Mouse (Mus musculus): ENCODE data around the gene Sim2. TPM values are rescaled to one million over a fixed set of nuclear protein-coding genes. Genes with fewer than 3 reads are reported as not detected.

Gene Sim2
- total RNA-seq, 2 experiments from 2014 or later, result 2.7 to 13.0 TPM

DNA sequence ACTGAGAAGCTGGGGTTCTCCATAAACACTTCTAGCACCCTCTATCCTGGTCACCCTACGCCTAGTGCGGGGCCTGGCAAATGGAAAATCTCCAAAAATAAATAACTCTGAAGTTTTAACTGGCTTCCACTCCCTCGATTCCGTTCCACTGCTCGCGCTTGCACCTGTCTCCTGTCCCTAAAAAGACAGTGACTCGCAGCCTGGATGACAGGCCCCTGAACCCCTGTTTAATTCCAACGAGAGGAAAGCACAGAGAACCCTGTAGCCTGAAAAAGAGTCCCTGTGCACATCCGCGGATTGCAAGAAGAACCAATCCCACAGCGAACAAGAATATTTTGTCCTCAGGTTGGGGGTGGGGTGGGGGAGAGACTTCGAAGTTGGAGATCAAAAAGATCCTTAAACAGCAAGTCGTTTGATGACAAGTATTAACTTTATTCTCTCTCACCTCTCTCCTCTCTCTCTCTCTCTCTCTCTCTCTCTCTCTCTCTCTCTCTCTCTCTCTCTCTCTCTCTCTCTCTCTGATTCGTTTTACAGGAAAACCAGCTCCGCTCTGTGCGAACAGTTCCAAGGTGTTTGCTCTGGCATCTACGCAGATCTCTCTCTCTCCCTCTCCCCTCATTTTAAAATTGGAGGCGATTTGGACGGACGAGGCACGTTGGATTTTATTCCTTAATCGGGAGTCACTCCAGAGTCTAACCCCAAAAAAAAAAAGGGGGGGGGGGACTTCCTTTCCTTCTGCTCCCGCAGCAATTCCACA is 6.2 kb upstream of the Sim2 start:
- no peak for DNase-seq

DNA sequence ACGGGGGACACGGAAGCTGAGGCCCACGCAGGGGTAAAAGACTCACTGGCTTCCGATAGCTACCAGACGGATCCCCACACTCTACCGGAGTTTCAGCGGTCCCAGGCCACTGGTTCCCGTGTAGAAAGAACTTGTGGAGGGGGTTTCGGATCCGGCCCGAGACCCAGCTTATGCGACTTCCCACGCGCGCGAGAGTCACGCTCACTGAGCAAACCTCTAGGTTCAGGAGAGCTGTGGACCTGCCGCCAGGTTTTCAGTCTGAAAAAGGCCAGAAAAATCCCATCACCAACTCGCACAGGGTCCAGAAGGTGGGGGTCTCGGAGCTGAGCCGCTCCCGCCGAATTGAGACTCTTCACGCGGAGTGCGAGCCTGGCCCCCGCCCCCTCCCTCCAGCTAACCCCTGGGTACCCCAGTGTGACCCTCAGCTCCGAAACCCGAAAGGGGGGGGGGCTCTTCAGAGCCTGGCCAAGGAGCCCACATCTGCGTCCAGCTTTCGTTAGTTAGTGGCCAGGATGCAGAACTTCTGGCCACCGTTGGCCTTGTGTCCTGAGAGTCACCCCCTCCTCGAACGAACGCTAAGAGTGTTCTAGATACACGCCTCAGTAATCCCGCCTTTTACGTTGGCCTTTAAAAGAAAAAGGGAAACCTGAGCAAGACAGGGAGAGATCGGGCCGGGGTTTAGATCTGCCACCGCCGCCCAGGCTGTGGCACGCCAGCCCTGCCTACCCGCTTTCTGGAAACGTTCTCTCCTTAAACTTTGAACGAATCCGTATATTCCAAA is 5.5 kb upstream of the Sim2 start:
- no peak for DNase-seq

DNA sequence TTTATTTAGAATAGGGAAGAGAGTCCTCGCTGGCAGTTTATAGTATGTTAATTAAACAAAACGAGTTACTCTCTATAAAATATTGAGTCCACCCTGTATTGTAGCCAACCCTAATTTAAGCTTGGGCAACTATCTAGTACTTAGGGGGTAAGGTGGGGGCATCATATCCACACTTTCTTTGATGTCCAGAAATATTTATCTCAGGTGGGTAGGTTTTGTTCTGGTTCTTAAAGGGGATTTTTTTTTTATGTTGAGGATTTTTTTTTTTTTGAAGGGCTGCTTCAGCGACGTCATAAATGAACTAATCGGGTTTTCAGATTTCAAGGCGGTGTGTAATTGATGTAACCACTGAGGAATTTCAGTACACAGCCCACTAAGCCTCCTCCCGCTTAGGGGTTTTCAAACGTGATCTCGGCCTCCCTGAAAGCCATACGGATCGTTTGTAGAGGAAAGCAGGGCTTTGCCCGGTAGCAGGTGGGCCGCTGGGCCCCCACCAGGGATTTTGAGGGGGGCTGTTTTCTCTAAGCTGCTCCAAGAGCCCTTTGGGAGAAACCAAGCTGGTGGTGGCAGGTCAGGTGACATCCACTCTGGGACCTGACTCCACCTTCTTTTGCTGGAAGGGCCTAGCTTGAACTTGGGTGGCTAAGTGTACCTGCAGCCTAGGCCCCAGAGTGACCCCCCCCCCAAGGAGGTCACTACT is 4.7 kb upstream of the Sim2 start:
- no peak for DNase-seq

DNA sequence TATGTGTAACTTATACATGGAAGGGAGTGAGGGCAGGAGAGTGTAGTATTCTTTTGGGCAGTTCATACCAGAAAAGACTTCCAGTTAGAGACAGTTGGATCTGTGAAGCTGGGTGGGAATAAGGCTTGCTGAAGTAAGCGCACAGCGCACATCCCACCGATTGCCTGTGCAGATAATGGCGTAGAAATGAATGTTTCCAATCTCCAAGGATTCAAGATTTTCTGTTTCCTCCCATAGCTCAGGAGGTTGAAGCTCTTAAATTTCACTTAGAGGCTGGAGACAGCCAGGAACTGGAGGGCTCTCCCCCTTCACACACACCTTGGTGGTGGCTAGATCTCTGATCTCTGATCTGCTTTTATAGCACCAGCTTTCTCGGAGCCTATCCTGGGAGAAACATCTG is 3.1 kb upstream of the Sim2 start:
- no peak for DNase-seq

DNA sequence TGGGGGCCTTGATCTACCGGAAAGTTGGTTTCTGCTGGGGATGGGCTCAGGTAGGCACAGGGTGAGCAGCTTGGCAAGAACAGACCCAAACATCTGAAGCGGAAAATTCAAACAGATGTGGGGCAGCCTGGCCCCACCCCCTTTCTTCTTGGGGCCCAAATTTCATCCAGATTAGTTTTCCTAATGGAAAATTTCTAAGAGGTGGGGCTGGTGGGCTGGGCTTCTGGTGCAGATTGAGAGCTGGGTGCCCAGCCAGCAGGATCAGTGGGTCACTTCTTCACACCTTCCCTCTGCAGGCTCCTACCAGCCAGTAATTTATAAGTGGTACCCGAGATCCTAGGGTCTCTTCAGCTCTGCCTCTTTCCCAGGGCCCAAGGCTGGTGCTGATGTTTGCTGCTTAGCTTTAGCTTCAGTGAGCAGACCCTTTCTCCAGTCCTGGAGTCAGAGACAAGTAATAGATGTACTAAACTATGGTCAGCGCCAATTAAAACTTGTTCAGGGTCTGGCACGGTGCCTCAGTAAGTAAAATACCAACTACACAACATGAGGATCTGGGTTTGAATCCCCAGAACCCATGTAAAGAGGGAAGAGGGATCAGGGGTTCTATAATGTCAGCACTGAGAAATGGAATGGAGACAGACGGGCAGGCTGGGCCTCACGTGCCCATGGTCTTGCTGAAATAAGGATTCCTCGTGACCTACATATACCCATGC is 2.6 kb upstream of the Sim2 start:
- no peak for DNase-seq

DNA sequence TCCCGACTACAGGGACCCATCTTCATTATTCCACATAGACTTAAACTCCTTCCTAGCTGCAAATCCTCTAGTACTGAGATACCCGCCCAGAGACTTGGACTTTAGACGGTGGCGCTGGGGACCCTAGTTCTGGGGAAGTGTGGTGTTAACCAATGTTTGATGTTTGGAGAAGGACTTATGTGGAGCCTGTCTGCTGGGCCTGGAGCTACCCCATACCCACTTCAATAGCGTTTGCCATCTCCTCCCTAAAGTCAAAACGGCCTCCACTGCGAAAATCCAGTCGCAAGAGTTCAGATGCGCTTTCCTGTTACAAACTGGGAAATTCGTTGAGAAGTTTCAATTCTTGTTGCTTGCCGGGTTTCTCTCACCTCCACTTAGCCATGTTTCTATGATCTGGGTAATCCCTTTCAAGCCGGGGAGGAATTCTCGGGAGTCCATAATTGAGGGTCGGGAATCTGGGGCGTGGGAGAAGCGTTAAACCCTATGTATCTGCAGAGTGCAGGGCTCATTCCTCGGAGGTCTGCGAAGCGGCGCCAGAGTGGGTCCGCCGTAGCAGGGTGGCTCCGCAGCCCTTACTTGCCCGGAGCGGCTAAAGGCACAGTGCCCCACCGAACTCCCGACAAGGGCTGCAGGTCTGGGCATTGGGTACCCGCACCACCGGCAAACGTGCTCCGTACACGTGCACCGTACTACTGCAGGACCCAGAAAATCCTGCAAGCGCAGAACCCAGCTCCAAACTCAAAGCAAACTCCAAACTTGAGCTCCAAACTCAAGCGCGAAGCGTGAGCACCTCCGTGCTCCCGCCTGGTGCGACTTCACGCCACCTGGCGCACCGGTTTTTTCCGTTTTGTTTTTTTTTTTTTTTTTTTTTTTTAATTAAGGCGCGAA is 1.5 kb upstream of the Sim2 start:
- no peak for DNase-seq

DNA sequence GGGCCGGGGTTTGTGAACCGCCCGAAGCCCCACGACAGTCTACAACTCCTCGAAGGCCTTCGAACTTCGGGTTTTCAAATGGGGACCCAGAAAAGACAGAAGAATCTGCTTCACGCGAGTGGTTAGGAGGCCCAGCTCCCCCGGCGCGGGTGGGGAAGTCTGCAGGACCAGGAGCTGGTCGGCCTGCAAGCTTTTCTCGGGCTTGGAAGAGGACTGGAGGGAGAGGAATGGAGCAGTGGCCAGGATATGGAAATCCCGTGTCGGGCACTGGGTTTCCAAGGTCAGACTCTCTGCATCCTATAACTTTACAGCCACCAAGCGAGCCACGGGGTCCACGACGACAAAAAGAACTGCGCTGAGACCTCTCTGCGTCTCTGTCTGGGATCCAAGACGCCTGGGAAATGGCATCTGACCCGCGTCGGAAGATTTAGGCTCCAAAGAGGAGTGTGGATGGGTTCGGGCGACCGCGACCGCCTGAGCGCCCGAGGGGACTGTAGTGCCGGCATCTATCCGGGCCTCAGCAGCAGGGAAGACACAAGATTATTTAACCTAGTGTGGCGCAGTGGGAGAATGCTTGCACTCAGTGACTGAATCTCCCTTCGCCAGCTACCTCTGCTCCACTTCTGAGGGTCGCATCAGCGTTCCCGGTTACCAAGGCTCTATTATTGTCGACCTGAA is 744 bp upstream of the Sim2 start:
- no peak for DNase-seq

DNA sequence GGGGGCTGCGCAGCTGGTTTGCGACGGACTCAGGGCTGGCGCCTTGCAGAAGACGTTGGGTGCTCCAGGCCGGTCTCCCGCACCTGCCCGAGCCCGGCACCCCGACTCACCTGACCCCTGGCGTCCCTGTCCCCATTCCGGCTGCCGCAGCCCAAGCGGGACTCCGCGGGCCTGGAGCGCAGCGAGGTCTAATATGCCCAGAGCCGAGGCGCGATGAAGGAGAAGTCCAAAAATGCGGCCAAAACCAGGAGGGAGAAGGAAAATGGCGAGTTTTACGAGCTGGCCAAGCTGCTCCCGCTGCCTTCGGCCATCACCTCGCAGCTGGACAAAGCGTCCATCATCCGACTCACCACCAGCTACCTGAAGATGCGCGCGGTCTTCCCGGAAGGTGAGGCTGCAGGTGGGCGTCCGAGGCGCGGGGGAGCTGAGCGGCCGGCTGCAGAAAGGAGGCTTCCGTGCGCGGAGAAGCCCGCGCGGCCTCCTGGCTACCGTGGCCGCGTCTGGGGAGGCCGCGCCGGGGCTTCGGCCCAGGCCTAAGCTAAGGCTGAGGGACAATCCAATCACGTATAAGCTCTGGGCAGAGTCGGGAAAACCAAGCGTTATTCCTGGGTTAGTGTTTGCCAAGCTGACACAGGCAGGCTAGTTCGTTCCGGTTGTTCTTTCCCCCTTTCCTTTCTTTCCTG is 1.0 kb downstream of the Sim2 start:
- no peak for DNase-seq

DNA sequence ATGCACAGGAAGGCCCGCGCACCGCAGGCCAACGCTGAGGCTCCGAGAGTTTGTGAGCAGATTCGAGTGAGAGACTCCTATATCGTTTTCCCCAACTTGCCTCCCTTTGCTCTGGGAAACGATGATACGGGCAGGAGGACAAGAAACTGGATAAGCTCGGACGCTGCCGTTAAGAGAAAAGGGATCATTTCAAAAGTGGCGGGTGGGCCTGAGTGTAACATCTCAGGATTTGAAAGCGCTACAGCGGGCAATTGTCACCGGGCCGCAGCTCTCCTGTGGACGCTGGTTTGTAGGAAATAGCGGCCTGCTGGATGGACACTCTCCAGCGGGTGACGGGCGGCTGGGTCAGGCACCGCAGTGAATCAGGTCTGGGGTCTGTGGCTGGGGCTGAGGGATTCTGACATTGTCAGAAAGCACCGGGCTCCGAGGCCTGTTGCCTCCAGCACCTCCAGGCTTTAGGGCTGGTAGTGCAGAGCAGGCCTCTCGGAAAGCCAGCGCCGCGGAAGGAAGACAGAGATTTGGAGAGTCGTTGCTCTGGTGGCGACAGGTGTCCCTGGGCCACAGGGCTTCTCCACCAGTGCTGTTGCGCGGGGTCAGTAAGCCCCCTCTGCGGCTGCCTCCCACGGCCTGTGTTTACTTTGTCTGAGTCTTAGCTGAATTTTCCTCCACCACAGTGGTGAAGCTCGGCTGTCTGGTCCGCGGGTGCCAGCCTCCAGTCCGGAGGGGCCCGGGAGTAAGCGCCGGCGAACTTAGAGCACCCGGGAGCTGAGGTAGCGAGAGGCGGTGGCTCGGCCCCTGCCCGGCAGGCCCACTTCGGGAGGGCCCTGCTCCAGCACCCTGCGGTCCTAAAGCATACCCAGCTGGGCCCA is 2.2 kb downstream of the Sim2 start:
- no peak for DNase-seq

DNA sequence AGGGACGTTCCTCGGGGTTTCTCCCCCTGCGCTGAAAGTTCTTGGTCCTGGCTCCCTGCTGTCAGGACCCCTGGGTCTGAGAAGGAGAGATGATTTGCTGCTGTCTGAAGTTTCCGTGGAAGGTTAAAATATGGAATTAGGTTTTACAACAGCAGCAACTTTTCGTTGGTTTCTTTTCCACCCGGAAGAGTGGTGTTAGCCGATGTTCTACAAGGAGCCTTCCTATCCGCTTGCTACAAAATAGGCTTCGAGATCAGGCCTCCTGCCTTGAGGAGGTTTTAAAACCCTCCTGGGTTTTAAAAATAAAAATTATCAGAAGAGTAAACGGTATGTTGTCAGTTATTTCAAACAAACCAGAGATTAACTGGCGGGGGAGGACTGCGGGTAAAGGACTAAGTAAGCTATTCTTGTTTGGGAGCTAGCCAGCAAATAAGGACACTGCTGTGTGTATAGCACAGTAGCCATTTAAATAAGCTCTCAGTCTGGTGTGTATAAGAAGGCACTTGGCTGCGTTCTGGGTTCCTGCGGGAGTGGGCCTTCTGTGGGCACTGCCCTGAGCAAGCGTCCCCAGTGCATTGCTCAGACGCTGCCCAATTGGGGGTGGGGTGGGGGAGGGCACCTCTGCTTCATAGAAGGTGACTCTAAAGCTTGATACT is 3.0 kb downstream of the Sim2 start:
- DNase-seq, result no peak

DNA sequence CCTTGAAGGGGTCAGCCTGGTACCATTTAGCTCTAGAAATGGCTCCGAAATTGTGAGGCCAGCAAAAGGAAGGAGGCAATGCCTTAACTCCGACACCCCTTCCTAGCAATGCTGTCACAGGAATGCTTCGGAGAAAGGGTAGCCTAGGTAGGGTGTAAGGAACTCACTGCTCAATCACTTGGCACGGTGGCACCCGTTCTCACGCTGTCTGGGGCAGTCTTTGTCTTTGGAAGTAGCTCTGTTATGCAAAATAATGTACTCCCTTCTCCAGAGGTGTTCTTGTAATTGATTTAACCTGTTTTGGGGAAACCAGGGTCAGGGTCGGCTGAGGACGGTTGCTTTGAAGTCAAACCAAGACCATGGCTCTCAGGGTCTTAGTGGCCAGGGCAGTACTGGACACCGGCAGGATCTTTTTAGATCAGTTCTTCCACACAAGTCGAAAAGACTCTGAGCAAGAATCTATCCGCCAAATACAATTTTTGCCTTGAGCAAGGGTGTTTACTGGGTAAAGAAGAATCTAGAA is 3.6 kb downstream of the Sim2 start:
- DNase-seq, result no peak

DNA sequence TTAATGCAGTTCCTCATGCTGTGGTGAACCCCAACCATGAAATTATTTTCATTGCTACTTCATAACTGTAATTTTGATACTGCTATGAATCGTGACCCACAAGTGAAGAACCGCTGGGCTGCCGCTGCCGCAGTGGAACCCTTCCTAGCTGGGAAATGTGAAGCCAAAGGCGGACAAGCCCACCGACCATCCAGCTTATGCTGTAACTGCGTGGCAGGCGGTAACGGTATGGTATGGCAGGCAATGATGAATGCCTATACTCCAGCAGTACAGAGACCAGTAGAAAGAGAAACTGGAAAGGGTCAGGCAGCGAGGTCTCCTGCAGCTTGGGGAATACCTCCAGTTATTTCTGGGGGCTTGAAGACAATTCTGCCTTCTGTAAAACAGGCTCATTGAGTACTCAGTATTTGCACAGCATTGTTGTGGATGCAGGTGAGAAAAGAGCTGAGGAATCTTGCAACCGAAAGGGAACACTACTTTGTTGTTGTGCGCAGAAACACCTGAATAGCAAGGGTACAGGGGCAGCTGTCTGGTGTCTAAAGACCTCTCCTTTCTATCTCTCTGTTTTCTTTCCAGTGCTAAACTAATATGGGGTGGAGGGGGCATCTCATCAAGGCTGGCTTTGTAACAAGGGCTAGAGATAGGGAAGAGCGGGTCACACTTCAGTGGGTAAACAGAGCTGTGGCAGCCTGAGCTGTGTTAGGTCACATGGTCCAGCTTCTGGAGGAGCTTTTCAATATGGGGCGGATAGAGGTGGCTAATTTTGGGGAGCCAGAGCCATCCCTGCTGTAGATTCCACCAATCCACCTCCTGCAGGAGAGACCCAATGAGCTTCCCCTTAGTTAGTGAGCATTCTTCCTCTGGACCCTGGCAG is 4.3 kb downstream of the Sim2 start:
- no peak for DNase-seq

DNA sequence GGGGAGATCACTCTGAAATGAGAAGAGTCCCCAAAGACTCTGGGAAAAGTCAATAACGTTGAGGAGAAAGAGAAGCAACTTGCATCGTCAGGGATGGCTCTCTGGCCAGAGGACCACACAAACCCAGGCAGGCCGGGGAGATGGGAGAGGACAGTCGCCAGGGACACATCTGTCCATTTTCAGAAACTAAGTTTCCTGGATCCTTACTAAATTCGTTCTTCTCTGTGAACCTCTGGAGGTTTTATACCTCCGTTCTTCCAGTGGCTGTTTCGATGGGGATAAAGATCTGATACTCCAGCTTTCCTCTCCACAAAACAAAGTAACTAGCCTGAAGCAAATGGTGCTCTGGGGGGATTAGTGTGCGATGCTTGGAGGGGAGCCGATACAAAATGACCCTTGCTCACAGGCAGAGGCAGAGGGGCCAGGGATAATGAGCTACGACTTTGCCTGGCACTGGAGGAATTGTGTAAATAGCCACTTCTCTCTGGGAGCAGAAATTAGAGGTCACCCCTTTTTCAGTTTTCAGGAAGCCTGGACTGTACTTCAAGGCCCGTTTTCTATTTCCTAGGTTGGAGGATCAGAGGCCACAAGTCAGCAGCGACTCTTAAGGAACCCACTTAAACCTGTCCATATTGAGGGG is 7.9 kb downstream of the Sim2 start:
- no peak for DNase-seq

DNA sequence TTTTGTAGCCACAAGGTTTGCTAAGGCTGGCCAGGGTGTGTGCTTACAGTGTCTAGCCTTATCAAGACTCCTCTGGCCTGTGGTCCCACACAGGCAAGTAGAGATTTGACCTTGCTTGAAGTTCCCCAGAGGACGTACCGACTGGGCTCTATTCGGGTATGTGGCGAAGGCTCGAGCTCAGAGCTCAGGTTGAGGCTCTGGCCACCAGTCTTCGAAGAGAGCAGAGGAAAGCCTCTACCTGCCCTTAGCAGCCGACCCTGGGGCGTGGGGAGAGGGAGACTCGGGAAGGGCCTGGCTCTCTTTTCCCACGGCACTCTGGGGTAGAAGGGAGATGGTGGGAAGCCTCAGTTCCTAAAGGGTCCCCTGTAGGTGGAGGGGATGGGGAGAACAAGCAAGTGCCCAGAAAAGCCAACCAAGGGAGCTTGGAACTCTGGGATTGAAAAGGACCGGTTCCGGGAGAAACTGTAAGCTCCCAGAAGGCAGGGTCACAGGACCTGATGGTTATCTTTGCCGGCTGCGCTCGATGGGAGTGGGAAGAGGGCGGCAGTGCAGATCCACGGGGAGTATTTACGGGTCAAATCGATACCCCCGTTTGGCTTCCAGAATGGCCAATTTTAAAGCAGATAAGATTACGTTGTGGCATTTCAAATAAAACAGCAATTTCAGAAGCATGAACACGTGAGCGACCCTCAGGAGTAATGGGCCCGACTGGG is 8.6 kb downstream of the Sim2 start:
- no peak for DNase-seq

DNA sequence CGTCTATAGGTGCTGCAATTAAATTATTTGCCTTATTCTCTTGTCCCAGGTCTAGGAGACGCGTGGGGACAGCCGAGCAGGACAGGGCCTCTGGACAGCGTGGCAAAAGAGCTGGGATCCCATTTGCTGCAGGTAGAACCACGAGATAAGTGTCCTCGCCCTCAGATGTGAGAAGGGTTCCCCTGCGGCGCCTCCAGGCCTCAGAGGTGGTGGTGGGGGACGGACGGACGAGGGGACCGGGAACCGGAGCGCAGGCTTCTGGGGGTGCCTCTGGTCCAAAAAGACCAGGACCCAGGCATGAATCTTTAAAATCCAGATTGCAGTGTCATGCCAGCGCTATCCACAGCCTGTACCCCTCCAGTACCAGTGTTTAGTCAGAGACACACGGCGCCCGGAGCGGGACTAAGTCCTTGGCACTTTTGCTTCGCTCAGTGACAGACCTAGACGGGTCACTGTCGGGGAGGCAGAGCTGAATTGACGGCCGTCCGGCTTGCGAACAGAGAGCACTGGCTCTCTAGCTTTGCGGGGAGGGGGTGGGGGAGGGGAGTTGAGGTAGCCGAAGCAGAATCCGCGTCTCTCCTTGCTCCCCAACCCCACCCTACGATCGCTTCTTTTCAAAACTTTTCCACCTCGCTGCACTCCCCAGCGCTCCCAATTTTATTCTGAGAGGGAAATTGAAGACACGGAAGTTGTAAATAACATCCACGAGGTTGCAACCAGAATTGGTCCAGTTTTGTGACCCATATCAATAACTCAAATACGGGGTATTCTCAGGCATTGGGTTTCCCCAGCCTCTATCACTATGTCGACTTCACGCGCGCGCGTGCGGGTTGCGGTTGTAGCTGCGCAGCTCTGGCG is 9.7 kb downstream of the Sim2 start:
- no peak for DNase-seq

Measured in gastrocnemius, postnatal 25 days (tissue).